Mouse (Mus musculus) liver, adult 2 months (tissue): Measurements from ENCODE around the gene Rgs10.
"Not testable (repeated sequence)": the region's sequence is repeated elsewhere in the genome, so short reads cannot be mapped to it uniquely, and the experiment has no call there.

Experiments
- CTCF ChIP-seq: fragments of 200-500 bp; IDR thresholded peaks from 2 replicates; pipeline ENCODE4 v1.5.1; 2011; ENCODE audit warnings: low read depth, low read length, control low read depth
- POLR2A ChIP-seq: fragments of 200-500 bp; IDR thresholded peaks from 2 replicates; pipeline ENCODE4 v1.6.1; 2011; ENCODE audit warnings: low read length, control low read depth; ENCODE audit not compliant: insufficient read depth; ENCODE audit errors: extremely low read depth

DNA sequence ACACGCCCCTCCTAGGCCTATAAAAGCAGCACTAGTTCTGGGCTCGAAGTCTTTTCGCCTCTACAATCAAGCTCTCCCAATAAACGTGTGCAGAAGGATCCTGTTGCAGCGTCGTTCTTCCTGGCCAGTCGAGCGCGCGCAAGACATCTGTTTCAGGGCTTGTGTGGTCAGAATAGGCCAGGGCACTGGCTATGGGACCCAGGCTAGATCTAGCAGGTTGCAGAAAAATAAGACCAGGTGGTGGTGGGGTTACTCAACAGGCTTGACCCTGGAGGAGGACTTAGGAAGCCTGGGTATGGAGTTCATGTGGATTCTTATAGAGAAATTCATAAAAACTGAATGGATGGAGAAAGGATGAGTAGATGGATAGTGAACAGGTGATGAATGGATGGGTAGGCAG is 75.9 kb downstream of the Rgs10 start:
- TF ChIP-seq POLR2A, CTCF: not testable (repeated sequence)
